In the genomic region with DNA sequence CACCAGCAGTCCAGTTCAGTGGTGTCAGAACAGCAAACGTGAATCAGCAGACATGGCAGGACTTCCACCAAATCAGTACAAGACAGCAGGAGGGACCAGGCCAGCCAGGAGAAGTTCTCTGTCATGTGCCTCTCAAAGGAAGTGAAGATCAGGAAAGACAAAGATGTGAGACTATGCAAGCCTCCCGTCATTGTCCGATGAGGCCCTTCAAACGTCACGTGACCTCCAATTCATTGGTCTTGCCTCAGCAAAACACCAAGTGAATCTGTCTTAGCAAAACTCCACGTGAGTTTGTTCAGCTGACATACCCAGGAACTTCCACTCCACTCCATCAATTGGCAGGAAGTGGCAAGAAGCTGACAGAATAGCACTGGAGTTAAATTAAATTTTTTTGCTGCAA, we compare ENCODE assay signal across 19 mouse cellular contexts. TPM values are rescaled to one million over a fixed set of nuclear protein-coding genes. Genes with fewer than 3 reads are reported as not detected.
A peak's percentile ranks its signal among the peaks of the same experiment; 100 is the strongest.
DNase-seq lines count a peak whose midpoint lies in the region.
"Had no signal": no experiment of that assay in that cellular context is flagged by ENCODE, and none has a peak within 500 bp of the region (broad histone marks: within the 10 kb centered on the region; RNA-seq: fewer than 3 reads in every experiment).

No protein-coding gene starts in this region.

- WGBS in macrophage (ENCODE audit: missing documents): 44% methylated on average over 6 of the region's 6 CpGs

- H3K4me3 ChIP-seq in macrophage (ENCODE audit: inconsistent target): no peak overlapping the region
- H3K4me3 ChIP-seq: forebrain, embryonic 10.5 days; forebrain, embryonic 13.5 days; gastrocnemius, adult 2 months; hindbrain, embryonic 12.5 days; hindbrain, embryonic 15.5 days; intestine, embryonic 15.5 days had no signal

- peak; percentile 23 for DNase-seq in heart, adult 11 months
- no peak for DNase-seq in heart, adult 18-20 months
- peak; percentile 62 for DNase-seq in R1 (ENCODE audit: low read depth, low spot score)
- DNase-seq in gastrocnemius, adult 8-10 months (ENCODE audit: low spot score in 2 of 2): no peak
- no peak for DNase-seq in urinary bladder, postnatal 36 days (ENCODE audit: low spot score in 2 of 2)
- DNase-seq: adrenal gland, adult 2 months; adrenal gland, postnatal 14 days; cerebellum, adult 18-20 months; cerebellum, adult 9-10 months; cerebellum, postnatal 14 days; gastrocnemius, adult 2 months; gastrocnemius, postnatal 25 days; kidney, adult 18-20 months had no signal

- H3K36me3 ChIP-seq in macrophage (ENCODE audit: inconsistent target): no peaks in the 10 kb centered on the region
- H3K36me3 ChIP-seq: forebrain, embryonic 10.5 days; hindbrain, embryonic 12.5 days; hindbrain, embryonic 15.5 days; intestine, embryonic 15.5 days had no signal

- peak overlapping the region; percentile 73 for H3K27ac ChIP-seq in macrophage
- H3K27ac ChIP-seq: forebrain, embryonic 10.5 days; forebrain, embryonic 13.5 days; gastrocnemius, adult 2 months; hindbrain, embryonic 12.5 days; hindbrain, embryonic 15.5 days; intestine, embryonic 15.5 days had no signal

- H3K79me2 ChIP-seq in macrophage (ENCODE audit: inconsistent target): no peaks in the 10 kb centered on the region

RNA-seq across cellular contexts. Expression of a gene that starts 11.8 kb away (rescaled TPM):
- total RNA-seq in heart, adult 18-20 months (2021): 10 to 100 TPM; 71.4 to 86.8 TPM
- total RNA-seq in macrophage (2018; cell fraction: chromatin; rRNA removed): 10 to 100 TPM in 3 of 26 experiments, 1 to 10 TPM in 19, under 1 TPM in 2, not detected in 2; 0.51 to 14.6 (median 4.1) TPM
- total RNA-seq in macrophage (2018; cell fraction: cytosol; rRNA removed): 10 to 100 TPM; 20.2 to 53.9 (median 28.0) TPM
- 10 to 100 TPM in 18 of 26 experiments, 1 to 10 TPM in 8; 4.1 to 24.6 (median 11.9) TPM for total RNA-seq in macrophage (2018; cell fraction: nucleus; rRNA removed)
- polyA plus RNA-seq in macrophage (2018): 15.4 to 35.4 TPM (median 22.4 TPM) in 3 replicates
- total RNA-seq in gastrocnemius, adult 8-10 months (2022): 10 to 100 TPM; 47.7 to 58.3 (median 56.0) TPM

RNA-seq across cellular contexts. Expression of a gene that starts 19.6 kb away (rescaled TPM):
- total RNA-seq in heart, adult 18-20 months (2021): 10 to 100 TPM; 29.5 to 31.0 TPM
- 10 to 100 TPM; 24.8 to 61.9 (median 42.8) TPM for total RNA-seq in macrophage (2018; cell fraction: chromatin; rRNA removed)
- 10 to 100 TPM; 26.5 to 68.4 (median 42.4) TPM for total RNA-seq in macrophage (2018; cell fraction: cytosol; rRNA removed)
- 10 to 100 TPM; 41.5 to 75.6 (median 54.1) TPM for total RNA-seq in macrophage (2018; cell fraction: nucleus; rRNA removed)
- 23.4 to 30.1 TPM (median 28.8 TPM) in 3 replicates for polyA plus RNA-seq in macrophage (2018)
- total RNA-seq in gastrocnemius, adult 8-10 months (2022): 10 to 100 TPM; 19.1 to 24.8 (median 19.7) TPM

RNA-seq across cellular contexts. Expression of a gene that starts 40.8 kb away (rescaled TPM):
- 100 to 1,000 TPM; 304 to 366 TPM for total RNA-seq in heart, adult 18-20 months (2021)
- total RNA-seq in macrophage (2018; cell fraction: chromatin; rRNA removed): 100 to 1,000 TPM in 17 of 26 experiments, 10 to 100 TPM in 9; 57.4 to 297 (median 107) TPM
- total RNA-seq in macrophage (2018; cell fraction: cytosol; rRNA removed): 1,000 to 10,000 TPM; 1,408 to 2,161 (median 1,705) TPM
- 100 to 1,000 TPM; 138 to 460 (median 284) TPM for total RNA-seq in macrophage (2018; cell fraction: nucleus; rRNA removed)
- 1,329 to 2,132 TPM (median 1,766 TPM) in 3 replicates for polyA plus RNA-seq in macrophage (2018)
- total RNA-seq in gastrocnemius, adult 8-10 months (2022): 100 to 1,000 TPM; 189 to 256 (median 213) TPM

Comparison
In these comparisons a context has a peak if more than half of its experiments do, and no peak if none do; other contexts are left out.
1. DNase-seq: peak in heart, adult 11 months (single experiment) and R1 (single experiment); none in heart, adult 18-20 months (0 of 2), gastrocnemius, adult 8-10 months (0 of 2) and urinary bladder, postnatal 36 days (0 of 2).